Mouse (Mus musculus): ENCODE data around the gene Mrpl22. TPM values are rescaled to one million over a fixed set of nuclear protein-coding genes. Genes with fewer than 3 reads are reported as not detected.

Gene Mrpl22
- total RNA-seq, 2 experiments from 2014 or later, result 32.7 to 38.3 TPM

Other genes starting within 250 kb of the Mrpl22 start
- 10 to 100 TPM; 86.2 to 93.8 TPM for gene Larp1, start 162.6 kb upstream of the Mrpl22 start, total RNA-seq (2021)
- not detected for gene Gm12248, start 78.5 kb upstream of the Mrpl22 start, total RNA-seq (2021)
- 10 to 100 TPM; 53.2 to 55.0 TPM for gene Cnot8, start 67.5 kb upstream of the Mrpl22 start, total RNA-seq (2021)
- 10 to 100 TPM; 20.4 to 22.0 TPM for gene Gemin5, start 3.1 kb upstream of the Mrpl22 start, total RNA-seq (2021)
- 1 to 10 TPM; 2.1 TPM for gene Igtp, start 27.9 kb downstream of the Mrpl22 start, total RNA-seq (2021)
- 1 to 10 TPM; 2.2 to 2.3 TPM for gene Irgm2, start 28.0 kb downstream of the Mrpl22 start, total RNA-seq (2021)
- not detected for gene 4930438A08Rik, start 103.1 kb downstream of the Mrpl22 start, total RNA-seq (2021)
- gene Zfp692, start 135.4 kb downstream of the Mrpl22 start, total RNA-seq (2021), result 10 to 100 TPM; 27.6 to 31.4 TPM
- gene Zfp672, start 158.7 kb downstream of the Mrpl22 start, total RNA-seq (2021), result 10 to 100 TPM; 44.0 to 51.2 TPM
- 10 to 100 TPM; 50.3 to 52.9 TPM for gene Sh3bp5l, start 159.1 kb downstream of the Mrpl22 start, total RNA-seq (2021)
- gene Lypd8, start 207.4 kb downstream of the Mrpl22 start, total RNA-seq (2021), result under 1 TPM in 1 of 2 experiments, not detected in 1; 0.30 TPM
- not detected for gene 1810065E05Rik, start 249.4 kb downstream of the Mrpl22 start, total RNA-seq (2021)